Mouse (Mus musculus): ENCODE measurements around the gene Ncmap.

DNA sequence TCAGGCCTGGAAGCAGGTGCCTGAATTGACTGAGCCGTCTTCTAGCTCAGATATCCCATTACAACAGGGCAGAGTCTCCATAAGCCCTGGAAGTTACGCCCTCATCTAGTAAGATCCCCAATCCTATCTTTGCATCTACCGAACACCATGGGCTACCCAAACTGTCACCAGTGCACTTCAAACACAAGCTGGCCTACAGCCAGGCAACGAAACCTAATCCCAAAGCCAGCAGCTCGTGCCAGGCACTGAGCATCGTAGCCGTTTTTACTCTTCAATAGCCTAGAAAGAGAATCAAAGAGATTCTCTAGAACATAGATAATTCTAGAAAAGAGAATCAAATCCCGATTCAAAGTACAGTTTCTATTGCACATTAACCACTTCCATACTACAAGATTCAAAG, 75.0 kb downstream of the Ncmap start:
- TF ChIP-seq CTCF (IDR thresholded peaks at IDR 0.05; ENCODE audit: low read depth) (no peak), EP300 (IDR thresholded peaks at IDR 0.05; ENCODE audit: low read depth) (no peak)
